Mouse (Mus musculus) lung, postnatal 25 days (tissue): Measurements from ENCODE around the gene Nup62cl.

ENCODE experiments used
- DNase-seq: peaks from one replicate; pipeline ENCODE4 v3.0.0; 2022; ENCODE audit warnings: low spot score

Gene Nup62cl

GRCm38 (mm10) chrX:140062135-140062975, at the start of gene Nup62cl, which contains the start of gene Pih1h3b:
TSS of gene Nup62cl (minus strand) at chrX:140062712.
TSS of gene Pih1h3b (plus strand) at chrX:140062879.
- peak; percentile 50 for DNase-seq

- DNase-seq = no peak
Measured at GRCm38 (mm10) chrX:140094066-140094465, 31.6 kb upstream of the Nup62cl start.

GRCm38 (mm10) chrX:140082535-140082934, 20.0 kb upstream of the Nup62cl start:
- no peak for DNase-seq

GRCm38 (mm10) chrX:140060886-140061874, 1.3 kb downstream of the Nup62cl start:
- DNase-seq = no peak

GRCm38 (mm10) chrX:139998691-139999065, 63.8 kb downstream of the Nup62cl start:
- DNase-seq = no peak

GRCm38 (mm10) chrX:139997740-139998690, 64.5 kb downstream of the Nup62cl start, which contains the start of gene Rbm41:
TSS of gene Rbm41 (minus strand) at chrX:139998595.
- DNase-seq = peak; percentile 55

- DNase-seq = no peak
Measured at GRCm38 (mm10) chrX:139982115-139982514, 80.4 kb downstream of the Nup62cl start.
